Mouse (Mus musculus): ENCODE results near the gene Mphosph9. TPM values are rescaled to one million over a fixed set of nuclear protein-coding genes. Genes with fewer than 3 reads are reported as not detected.
"Not testable (repeated sequence)": the region's sequence is repeated elsewhere in the genome, so short reads cannot be mapped to it uniquely, and the experiment has no call there.

Mphosph9 gene
- polyA plus RNA-seq, 1 experiment from 2014 or later, result 17.0 TPM

DNA sequence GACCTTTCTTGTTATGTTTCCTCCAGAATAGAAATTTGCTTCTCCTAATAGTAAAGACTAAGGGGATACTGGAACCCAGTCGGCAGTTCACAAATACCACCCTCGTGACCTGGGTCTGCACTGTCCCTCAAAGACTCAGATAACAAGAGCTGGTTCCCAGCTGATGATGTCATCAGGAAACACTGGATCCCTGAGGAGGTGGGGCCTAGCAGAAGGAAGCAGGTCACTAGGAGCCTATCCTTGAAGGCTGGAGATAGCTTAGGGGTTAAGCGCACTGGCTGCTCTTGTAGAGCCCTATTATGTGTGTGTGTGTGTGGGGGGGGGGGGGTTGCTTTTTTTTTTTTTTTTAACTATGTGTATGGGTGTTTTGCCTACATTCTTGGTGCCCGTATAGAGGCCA, 27.6 kb downstream of the Mphosph9 start:
- no peak for ATAC-seq (ENCODE audit: insufficient number of reproducible peaks, insufficient read depth, low FRiP score, low TSS enrichment)
- Histone ChIP-seq H3K27ac (no peak overlapping the region), H3K9ac (no peak overlapping the region), H3K4me1 (no peaks in the 10 kb centered on the region), H3K4me3 (no peak overlapping the region), H3K9me3 (no peaks in the 10 kb centered on the region), H3K36me3 (peaks cover 57% of the 10 kb centered on the region), H3K27me3 (no peaks in the 10 kb centered on the region), H3K4me2 (replicated peaks) (no peak overlapping the region)
- 63% methylated on average over 4 of the region's 4 CpGs for WGBS

DNA sequence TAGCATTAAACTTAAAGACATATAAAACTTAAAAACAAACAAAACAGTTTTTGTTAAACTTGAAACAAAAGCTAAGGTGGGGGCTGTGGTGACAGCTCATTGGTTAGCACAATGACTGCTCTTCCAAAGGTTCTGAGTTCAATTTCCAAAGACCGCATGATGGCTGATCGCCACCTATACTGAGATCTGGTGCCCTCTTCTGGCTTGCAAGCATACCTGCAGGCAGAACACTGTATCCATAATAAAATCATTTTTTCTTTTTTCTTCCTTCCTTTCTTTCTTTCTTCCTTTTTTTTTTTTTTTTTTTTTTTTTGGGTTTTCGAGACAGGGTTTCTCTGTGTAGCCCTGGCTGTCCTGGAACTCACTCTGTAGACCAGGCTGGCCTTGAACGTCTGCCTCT, 28.5 kb downstream of the Mphosph9 start:
- not testable (repeated sequence) for H3K4me3 ChIP-seq; H3K9ac ChIP-seq; H3K27me3 ChIP-seq; H3K4me1 ChIP-seq; ATAC-seq (ENCODE audit: insufficient number of reproducible peaks, insufficient read depth, low FRiP score, low TSS enrichment); H3K4me2 ChIP-seq (replicated peaks); H3K27ac ChIP-seq; H3K9me3 ChIP-seq
- 55% methylated on average over 4 of the region's 4 CpGs for WGBS
- peaks cover 60% of the 10 kb centered on the region for H3K36me3 ChIP-seq

DNA sequence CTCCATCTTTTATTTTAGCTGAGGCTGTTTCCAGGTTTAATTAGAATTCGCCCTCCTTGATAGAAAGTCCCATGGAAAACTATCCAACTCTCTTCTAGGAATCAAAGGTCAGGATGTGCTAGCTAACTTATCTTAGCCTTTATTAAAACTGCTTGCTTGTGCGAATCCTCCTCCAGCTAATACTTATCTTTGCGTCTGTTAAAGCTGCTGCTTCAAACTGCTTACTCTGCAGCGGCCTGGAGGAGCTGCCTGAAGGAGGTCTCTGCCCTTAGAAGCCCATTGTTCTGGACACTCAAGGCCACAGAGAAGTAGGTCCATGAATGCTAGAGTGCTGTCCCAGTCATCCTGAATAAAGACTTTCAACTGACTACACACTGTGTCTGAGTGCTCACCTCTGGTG, 31.3 kb downstream of the Mphosph9 start:
- H3K27ac ChIP-seq, result no peak overlapping the region
- WGBS, result 93% methylated on average over 4 of the region's 4 CpGs
- H3K27me3 ChIP-seq, result no peaks in the 10 kb centered on the region
- H3K4me1 ChIP-seq, result no peaks in the 10 kb centered on the region
- no peaks in the 10 kb centered on the region for H3K9me3 ChIP-seq
- no peak overlapping the region for H3K9ac ChIP-seq
- no peak for ATAC-seq (ENCODE audit: insufficient number of reproducible peaks, insufficient read depth, low FRiP score, low TSS enrichment)
- no peak overlapping the region for H3K4me3 ChIP-seq
- H3K36me3 ChIP-seq, result peaks cover 72% of the 10 kb centered on the region
- no peak overlapping the region for H3K4me2 ChIP-seq (replicated peaks)

DNA sequence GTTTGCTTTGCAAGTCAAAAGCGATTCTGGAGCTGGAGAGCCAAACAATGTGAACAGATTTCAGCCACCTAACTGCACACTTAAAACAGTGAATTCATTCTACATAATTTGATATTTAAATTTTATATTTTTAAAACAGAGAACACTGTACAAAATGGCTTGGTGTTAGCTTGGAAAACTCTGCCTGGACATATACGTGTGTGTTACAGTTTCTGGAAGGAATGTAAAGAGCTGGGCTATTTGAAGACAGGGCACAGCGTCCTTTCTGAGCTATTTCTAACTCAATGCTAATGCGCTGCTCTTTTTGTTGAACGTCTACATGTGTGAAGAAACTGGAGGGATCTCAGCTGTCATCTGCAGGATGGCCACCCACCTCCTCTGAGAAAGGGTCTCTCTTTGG, 33.8 kb downstream of the Mphosph9 start:
- no peak overlapping the region for H3K4me3 ChIP-seq
- no peak for ATAC-seq (ENCODE audit: insufficient number of reproducible peaks, insufficient read depth, low FRiP score, low TSS enrichment)
- no peak overlapping the region for H3K9ac ChIP-seq
- H3K27ac ChIP-seq, result no peak overlapping the region
- no peaks in the 10 kb centered on the region for H3K9me3 ChIP-seq
- 98% methylated on average over 5 of the region's 5 CpGs for WGBS
- H3K27me3 ChIP-seq, result no peaks in the 10 kb centered on the region
- peaks cover 84% of the 10 kb centered on the region for H3K36me3 ChIP-seq
- H3K4me1 ChIP-seq, result no peaks in the 10 kb centered on the region
- no peak overlapping the region for H3K4me2 ChIP-seq (replicated peaks)

DNA sequence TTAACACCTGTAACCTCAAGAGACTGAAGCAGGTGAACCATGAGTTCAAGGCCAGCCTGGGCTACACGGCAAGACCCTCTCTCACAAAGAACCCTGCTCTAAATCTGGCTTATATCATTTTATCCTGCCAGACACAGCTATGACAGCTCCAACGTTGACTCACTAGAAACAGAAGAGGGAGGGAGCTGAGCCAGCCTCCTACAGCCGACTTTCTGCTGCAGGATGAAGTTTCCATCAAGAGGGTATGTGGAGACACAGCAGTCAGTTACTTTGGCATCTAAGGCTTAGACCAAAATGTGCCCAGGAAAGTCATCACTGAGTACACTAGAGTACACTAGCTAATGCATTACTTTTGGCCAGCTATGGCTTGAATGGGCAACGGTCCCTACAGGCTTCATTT, 37.6 kb downstream of the Mphosph9 start:
- Histone ChIP-seq H3K9ac (no peak overlapping the region), H3K4me2 (replicated peaks) (no peak overlapping the region), H3K27me3 (no peaks in the 10 kb centered on the region), H3K4me3 (no peak overlapping the region), H3K4me1 (no peaks in the 10 kb centered on the region), H3K36me3 (peaks cover 84% of the 10 kb centered on the region), H3K27ac (no peak overlapping the region), H3K9me3 (peaks cover 3% of the 10 kb centered on the region; the same call in 1 of the 2 replicates)
- 90% methylated on average over 4 of the region's 4 CpGs for WGBS
- ATAC-seq (ENCODE audit: insufficient number of reproducible peaks, insufficient read depth, low FRiP score, low TSS enrichment), result no peak

DNA sequence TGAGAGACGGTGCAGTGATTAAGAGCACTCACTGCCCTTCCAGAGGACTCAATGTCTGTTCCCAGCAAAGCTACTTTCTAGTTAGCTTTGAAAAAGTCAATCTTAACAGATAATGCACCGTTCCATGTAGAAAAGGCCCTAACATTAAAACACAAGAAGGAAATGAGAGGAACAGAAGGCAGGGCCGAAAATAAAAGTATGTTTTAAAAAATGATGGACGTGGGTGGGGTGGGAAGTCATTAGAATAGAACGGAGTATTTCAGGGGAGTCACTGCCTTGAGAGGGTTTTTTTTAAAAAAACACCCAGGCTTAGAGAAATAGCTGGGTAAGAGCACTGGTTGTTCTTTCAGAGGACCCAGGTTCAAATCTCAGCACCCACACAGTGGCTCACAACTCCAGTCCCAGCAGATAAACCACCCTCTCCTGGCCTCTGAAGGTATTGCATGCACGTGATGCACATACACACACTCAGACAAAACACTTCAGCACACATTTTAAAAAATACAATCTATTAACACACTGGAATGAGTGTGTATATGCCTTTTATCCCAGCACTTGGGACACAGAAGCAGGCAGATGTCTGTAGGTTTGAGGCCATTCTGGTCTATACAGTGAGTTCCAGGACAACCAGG, 40.0 kb downstream of the Mphosph9 start:
- H3K9ac ChIP-seq, result no peak overlapping the region
- H3K9me3 ChIP-seq, result peaks cover 3% of the 10 kb centered on the region; the same call in 1 of the 2 replicates
- no peak for ATAC-seq (ENCODE audit: insufficient number of reproducible peaks, insufficient read depth, low FRiP score, low TSS enrichment)
- WGBS, result 97% methylated on average over 6 of the region's 6 CpGs
- H3K4me1 ChIP-seq, result no peaks in the 10 kb centered on the region
- no peaks in the 10 kb centered on the region for H3K27me3 ChIP-seq
- H3K4me3 ChIP-seq, result no peak overlapping the region
- H3K27ac ChIP-seq, result no peak overlapping the region
- peaks cover 75% of the 10 kb centered on the region for H3K36me3 ChIP-seq
- H3K4me2 ChIP-seq (replicated peaks), result no peak overlapping the region

DNA sequence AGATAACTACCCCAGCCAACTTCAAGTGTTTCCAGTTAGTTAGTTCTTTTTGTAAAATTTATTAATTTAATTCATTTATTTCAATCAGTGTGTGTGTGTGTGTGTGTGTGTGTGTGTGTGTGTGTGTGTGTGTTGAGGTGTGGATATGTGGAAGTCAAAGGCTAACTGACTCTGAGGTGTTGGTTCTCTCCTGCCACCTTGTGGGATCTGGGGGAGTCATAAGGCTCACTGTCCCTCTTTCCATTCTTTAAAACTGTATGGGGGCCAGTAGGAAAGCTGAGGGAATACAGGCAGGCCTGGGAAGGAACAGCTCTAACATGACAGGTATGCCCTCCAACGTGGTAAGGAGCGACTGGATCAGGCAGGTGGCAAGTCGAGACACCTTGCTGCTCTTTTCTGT, 43.4 kb downstream of the Mphosph9 start:
- Histone ChIP-seq H3K27ac (no peak overlapping the region), H3K9me3 (peaks cover 3% of the 10 kb centered on the region; the same call in 1 of the 2 replicates), H3K4me2 (replicated peaks) (no peak overlapping the region), H3K27me3 (no peaks in the 10 kb centered on the region), H3K4me3 (no peak overlapping the region), H3K36me3 (peaks cover 69% of the 10 kb centered on the region), H3K9ac (no peak overlapping the region), H3K4me1 (no peaks in the 10 kb centered on the region)
- WGBS, result 74% methylated on average over 3 of the region's 3 CpGs
- no peak for ATAC-seq (ENCODE audit: insufficient number of reproducible peaks, insufficient read depth, low FRiP score, low TSS enrichment)

DNA sequence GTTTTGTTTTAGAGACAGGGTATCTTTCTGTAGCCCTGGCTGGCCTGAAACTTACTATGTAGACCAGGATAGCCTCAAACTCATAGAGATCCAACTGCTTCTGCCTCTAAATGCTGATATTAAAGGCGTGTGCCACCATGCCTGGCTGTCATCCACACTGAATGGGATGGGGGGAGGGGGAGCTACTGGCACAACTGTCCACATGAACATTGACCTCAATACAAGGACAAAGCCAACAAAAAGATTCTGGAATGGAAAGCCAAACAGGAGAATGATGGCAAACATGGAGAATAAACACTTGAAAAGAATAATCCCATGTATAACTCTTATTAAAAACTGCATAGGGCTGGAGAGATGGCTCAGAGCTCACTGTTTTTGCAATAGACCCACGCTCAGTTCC, 44.9 kb downstream of the Mphosph9 start:
- ATAC-seq (ENCODE audit: insufficient number of reproducible peaks, insufficient read depth, low FRiP score, low TSS enrichment), result no peak
- 96% methylated on average over 2 of the region's 2 CpGs for WGBS
- no peaks in the 10 kb centered on the region for H3K27me3 ChIP-seq
- H3K4me1 ChIP-seq, result no peaks in the 10 kb centered on the region
- H3K4me2 ChIP-seq (replicated peaks), result no peak overlapping the region
- no peak overlapping the region for H3K9ac ChIP-seq
- no peak overlapping the region for H3K27ac ChIP-seq
- H3K4me3 ChIP-seq, result no peak overlapping the region
- H3K36me3 ChIP-seq, result peaks cover 72% of the 10 kb centered on the region
- H3K9me3 ChIP-seq, result peaks cover 1% of the 10 kb centered on the region; the same call in 1 of the 2 replicates

DNA sequence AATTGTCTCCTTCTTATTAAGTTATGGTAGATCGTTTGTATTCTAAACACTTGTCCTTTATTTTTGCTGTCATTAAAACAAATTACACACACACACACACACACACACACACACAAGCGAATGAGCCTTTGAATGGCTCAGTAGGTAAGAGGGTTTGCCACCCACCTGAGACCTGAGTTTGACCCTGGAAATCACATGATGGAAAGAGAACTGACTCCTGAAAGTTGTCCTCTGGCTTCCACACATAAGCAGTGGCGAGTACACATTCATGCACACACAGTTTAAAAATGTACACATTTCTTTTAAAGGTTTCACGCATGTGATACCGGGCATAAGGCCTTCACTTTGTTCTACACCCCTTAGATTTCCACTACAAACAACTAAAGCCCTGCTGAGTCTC, 57.5 kb downstream of the Mphosph9 start:
- WGBS, result 90% methylated on average over 5 of the region's 5 CpGs
- Histone ChIP-seq H3K27ac (0 out of 2 replicates have a peak overlapping the region, but pooled peaks have one; percentile 54), H3K4me2 (replicated peaks) (no peak overlapping the region), H3K9me3 (no peaks in the 10 kb centered on the region), H3K9ac (no peak overlapping the region), H3K27me3 (no peaks in the 10 kb centered on the region), H3K36me3 (peaks cover 41% of the 10 kb centered on the region), H3K4me1 (0 out of 2 replicates have a peak, but pooled peaks cover 7% of the 10 kb centered on the region), H3K4me3 (no peak overlapping the region)
- ATAC-seq (ENCODE audit: insufficient number of reproducible peaks, insufficient read depth, low FRiP score, low TSS enrichment), result no peak

DNA sequence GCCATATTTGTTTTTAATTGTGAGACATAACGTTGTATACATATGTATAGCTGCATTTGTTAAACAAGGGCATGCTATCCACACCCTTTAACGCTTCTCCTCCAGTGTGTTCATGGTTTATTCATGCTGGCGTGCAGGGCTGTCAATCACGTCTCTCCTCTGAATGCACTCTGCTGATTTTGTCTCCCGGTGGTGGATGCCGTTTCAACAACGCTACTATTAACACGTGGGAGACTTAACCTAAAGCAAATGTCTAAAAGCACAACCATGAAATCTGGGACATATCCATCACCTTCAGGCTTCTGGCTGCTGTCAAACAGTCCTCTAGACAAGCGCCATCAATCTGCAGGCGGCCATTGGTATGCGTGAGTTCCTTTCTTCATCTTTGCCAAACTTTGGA, 58.1 kb downstream of the Mphosph9 start:
- no peak for ATAC-seq (ENCODE audit: insufficient number of reproducible peaks, insufficient read depth, low FRiP score, low TSS enrichment)
- H3K9ac ChIP-seq, result no peak overlapping the region

DNA sequence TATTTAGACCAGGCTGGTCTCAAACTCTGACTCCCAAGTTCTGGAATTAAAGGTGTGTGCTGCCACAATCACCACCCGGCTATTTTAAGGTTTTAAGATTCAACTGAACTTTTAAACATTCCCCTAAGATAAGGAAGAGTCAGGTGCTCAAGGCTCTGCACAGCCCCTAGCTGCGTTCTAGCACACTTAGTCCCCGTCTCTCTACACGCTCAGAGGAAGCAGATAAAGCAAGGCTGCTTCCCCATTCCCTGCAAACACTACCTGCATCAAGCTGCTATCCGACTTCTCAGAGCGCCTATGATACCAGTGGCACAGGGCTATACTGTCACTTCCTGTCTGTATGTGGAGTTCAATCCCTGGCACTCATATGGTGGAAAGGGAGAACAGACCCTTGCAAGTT, 60.1 kb downstream of the Mphosph9 start:
- no peak overlapping the region for H3K9ac ChIP-seq
- no peaks in the 10 kb centered on the region for H3K9me3 ChIP-seq
- 0 out of 2 replicates have a peak, but pooled peaks cover 7% of the 10 kb centered on the region for H3K4me1 ChIP-seq
- no peaks in the 10 kb centered on the region for H3K27me3 ChIP-seq
- no peak overlapping the region for H3K4me3 ChIP-seq
- no peak overlapping the region for H3K4me2 ChIP-seq (replicated peaks)
- WGBS, result 90% methylated on average over 6 of the region's 6 CpGs
- ATAC-seq (ENCODE audit: insufficient number of reproducible peaks, insufficient read depth, low FRiP score, low TSS enrichment), result no peak
- H3K36me3 ChIP-seq, result peaks cover 42% of the 10 kb centered on the region
- no peak overlapping the region for H3K27ac ChIP-seq

More for the DNA sequence above, 58.1 kb downstream of the Mphosph9 start:
- H3K27ac ChIP-seq, result no peak overlapping the region
- 0 out of 2 replicates have a peak, but pooled peaks cover 7% of the 10 kb centered on the region for H3K4me1 ChIP-seq
- H3K36me3 ChIP-seq, result peaks cover 41% of the 10 kb centered on the region
- no peak overlapping the region for H3K4me3 ChIP-seq
- WGBS, result 56% methylated on average over 11 of the region's 11 CpGs
- no peaks in the 10 kb centered on the region for H3K9me3 ChIP-seq
- H3K4me2 ChIP-seq (replicated peaks), result no peak overlapping the region
- H3K27me3 ChIP-seq, result no peaks in the 10 kb centered on the region

DNA sequence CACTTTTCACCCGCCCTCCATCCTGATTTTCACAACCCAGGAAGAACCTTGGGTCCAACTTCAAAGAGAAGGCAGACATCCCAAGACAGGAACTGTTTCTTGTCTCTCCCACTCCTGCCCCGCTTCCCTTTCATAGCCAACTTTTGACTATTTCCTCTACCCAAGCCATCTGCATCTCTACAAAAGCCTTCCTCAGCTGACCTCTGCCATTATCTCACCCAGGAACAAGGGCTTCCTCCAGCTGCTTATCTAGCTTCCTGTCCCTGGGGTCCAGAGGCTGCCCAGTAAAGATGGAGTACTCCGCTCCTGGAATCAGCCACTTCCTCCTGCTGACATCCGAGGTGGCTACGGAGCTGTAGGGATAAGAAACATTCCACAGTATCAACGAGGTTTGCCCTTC, 61.0 kb downstream of the Mphosph9 start:
- no peak overlapping the region for H3K4me3 ChIP-seq
- no peaks in the 10 kb centered on the region for H3K9me3 ChIP-seq
- H3K36me3 ChIP-seq, result peaks cover 47% of the 10 kb centered on the region
- H3K4me1 ChIP-seq, result 0 out of 2 replicates have a peak, but pooled peaks cover 7% of the 10 kb centered on the region
- H3K4me2 ChIP-seq (replicated peaks), result no peak overlapping the region
- H3K27me3 ChIP-seq, result no peaks in the 10 kb centered on the region
- WGBS, result 88% methylated on average over 6 of the region's 6 CpGs
- no peak for ATAC-seq (ENCODE audit: insufficient number of reproducible peaks, insufficient read depth, low FRiP score, low TSS enrichment)
- H3K9ac ChIP-seq, result no peak overlapping the region
- H3K27ac ChIP-seq, result no peak overlapping the region
